Mouse (Mus musculus): ENCODE results near the gene Vwa3b.

DNA sequence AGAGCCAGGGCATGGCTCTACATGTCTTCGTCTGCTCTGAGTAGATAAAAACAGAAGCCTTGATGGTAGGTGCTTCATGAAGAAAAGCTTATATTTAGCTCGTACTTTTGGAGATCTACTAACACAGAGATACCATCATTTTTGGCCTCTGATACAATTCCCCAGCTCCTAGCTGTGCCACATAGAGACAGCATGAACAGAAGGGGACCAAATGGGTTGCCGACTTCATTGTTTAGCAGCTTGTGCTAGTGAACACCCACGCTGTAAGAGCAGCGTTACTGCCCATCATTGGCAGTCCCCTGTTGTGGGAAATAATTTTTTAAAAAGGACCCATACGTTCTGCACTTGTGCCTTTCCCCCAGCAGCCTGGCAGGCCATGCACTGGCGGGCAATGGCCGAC, 74.6 kb downstream of the Vwa3b start:
- no peak for TF ChIP-seq CTCF (IDR thresholded peaks at IDR 0.05; ENCODE audit: extremely low read depth, insufficient read length, insufficient replicate concordance, low read depth, low read length)
- no peak for TF ChIP-seq POLR2A (IDR thresholded peaks at IDR 0.05; ENCODE audit: low read depth, low read length)
